Mouse (Mus musculus) kidney, postnatal 0 days (tissue): ENCODE data around the gene Cfc1. TPM values are rescaled to one million over a fixed set of nuclear protein-coding genes. Genes with fewer than 3 reads are reported as not detected.

Experiments used
- ATAC-seq: fragments of 200-750 bp; cut with Nextera tagmentation; replicated peaks from 2 replicates; pipeline ENCODE4 v1.8.0; 2017; ENCODE audit warnings: low read depth, moderate number of reproducible peaks, moderate TSS enrichment, moderate library complexity; ENCODE audit not compliant: low FRiP score
- DNase-seq: peaks from one replicate; pipeline ENCODE4 v3.0.0-alpha.2; 2016; ENCODE audit warnings: low spot score
- H3K27ac ChIP-seq: fragments of 300-500 bp; sonication (generic); 2 replicates; pipeline ENCODE4 v1.5.1; 2014; ENCODE audit warnings: mild to moderate bottlenecking
- H3K27me3 ChIP-seq: fragments of 300-500 bp; sonication (generic); 2 replicates; pipeline ENCODE4 v1.6.1; 2014; ENCODE audit warnings: low read length, mixed read lengths; ENCODE audit not compliant: insufficient read depth
- H3K36me3 ChIP-seq: fragments of 300-500 bp; sonication (generic); 2 replicates; pipeline ENCODE4 v1.6.1; 2014; ENCODE audit warnings: low read length, mixed read lengths; ENCODE audit not compliant: insufficient read depth
- H3K4me1 ChIP-seq: fragments of 300-500 bp; sonication (generic); replicated peaks from 2 replicates; pipeline ENCODE4 v1.6.1; 2014; ENCODE audit warnings: antibody characterized with exemption, low read length, mixed read lengths; ENCODE audit not compliant: insufficient read depth
- H3K4me2 ChIP-seq: fragments of 300-500 bp; sonication (generic); 2 replicates; pipeline ENCODE4 v1.6.1; 2014; ENCODE audit warnings: mild to moderate bottlenecking, low read length, moderate library complexity, mixed read lengths
- H3K4me3 ChIP-seq: fragments of 300-500 bp; sonication (generic); replicated peaks from 2 replicates; pipeline ENCODE4 v1.5.1; 2014; ENCODE audit warnings: low read depth, low read length
- H3K9ac ChIP-seq: fragments of 300-500 bp; sonication (generic); 2 replicates; pipeline ENCODE4 v1.6.1; 2014; ENCODE audit warnings: low read depth, low read length
- H3K9me3 ChIP-seq: fragments of 300-500 bp; sonication (generic); replicated peaks from 2 replicates; pipeline ENCODE4 v1.6.1; 2016; ENCODE audit warnings: low read length, inconsistent platforms, mixed read lengths
- CTCF ChIP-seq: IDR thresholded peaks from 2 replicates; pipeline ENCODE4 v1.5.1; 2016; ENCODE audit warnings: antibody characterized with exemption, low read depth, mild to moderate bottlenecking, moderate library complexity
- WGBS: fragments of 180-500 bp; shearing (Covaris S2); extraction: QIAGEN DNeasy Blood & Tissue Kit; methylation state at CpG from one replicate; pipeline ENCODE4 v1.1.7; 2014; 5-methylcytosine and 5-hydroxymethylcytosine counted together
- polyA plus RNA-seq: library from polyadenylated mRNA; unstranded; fragments of >200 nt; fragmentation: Nextera tagmentation; extraction: Ambion mirVana; gene quantifications from 2 replicates; pipeline ENCODE4 v1.2.1, GENCODE M21; 2015

Cfc1 gene
- polyA plus RNA-seq, 1 experiment from 2014 or later, result 0.14 TPM

DNA sequence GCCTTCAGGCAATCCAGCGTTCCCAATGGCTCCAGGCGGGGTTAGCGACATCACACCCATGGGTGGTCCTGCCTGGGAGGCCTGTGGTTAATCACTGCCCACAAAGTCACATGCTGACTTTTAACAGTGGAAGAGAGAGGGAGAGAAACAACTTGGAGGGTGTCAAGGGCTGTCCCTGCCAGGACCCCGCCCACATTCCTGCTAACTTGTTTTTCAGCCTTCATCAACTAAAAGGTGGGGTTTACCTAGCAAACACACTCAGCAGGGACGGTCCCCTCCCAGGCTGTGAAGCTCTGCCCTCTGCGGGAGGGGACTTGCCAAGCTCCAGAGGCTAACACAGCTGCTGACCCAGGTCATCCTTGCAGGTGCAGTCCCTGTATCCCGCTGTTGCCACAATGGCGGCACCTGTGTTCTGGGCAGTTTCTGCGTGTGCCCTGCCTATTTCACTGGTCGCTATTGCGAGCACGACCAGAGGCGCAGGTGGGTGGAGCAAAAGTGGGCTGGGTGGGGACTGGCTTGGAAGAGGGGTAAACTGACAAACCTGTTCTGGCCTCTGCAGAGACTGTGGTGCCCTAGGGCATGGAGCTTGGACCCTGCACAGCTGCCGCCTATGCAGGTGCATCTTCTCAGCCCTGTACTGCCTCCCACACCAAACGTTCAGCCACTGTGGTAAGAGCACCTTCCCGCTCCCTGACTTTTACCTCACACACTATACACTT, 1.5 kb downstream of the Cfc1 start:
- Histone ChIP-seq H3K4me1 (no peaks in the 10 kb centered on the region), H3K27ac (no peak overlapping the region), H3K9me3 (no peaks in the 10 kb centered on the region), H3K36me3 (no peaks in the 10 kb centered on the region), H3K4me2 (peak overlapping the region; percentile 46), H3K9ac (no peak overlapping the region), H3K4me3 (peak overlapping the region; percentile 11; the same call in 1 of the 2 replicates), H3K27me3 (0 out of 2 replicates have a peak, but pooled peaks cover 4% of the 10 kb centered on the region)
- TF ChIP-seq CTCF, result no peak
- 3% methylated on average over 16 of the region's 16 CpGs for WGBS
- DNase-seq (peak; percentile 51), ATAC-seq (peak; percentile 82)

DNA sequence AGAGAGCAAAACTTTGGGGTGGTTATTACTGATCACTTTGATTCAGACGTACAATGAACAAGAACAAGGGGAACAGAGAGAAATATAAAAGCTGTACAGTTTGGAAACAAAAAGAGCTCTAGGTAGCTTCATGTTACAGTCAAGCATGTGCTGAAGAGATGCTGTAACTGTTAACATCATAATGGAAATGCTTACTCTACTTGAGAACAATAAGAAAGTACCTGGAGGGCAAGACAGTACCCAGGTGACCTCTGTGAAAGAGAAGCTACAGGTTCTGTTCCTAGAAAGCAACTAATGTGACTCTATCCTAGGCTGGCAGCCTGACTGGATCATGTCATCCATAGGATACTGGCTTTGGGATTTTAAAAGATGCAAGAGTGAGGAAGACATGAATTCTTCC, 11.6 kb downstream of the Cfc1 start:
- H3K4me1 ChIP-seq, result no peaks in the 10 kb centered on the region
- H3K9me3 ChIP-seq, result no peaks in the 10 kb centered on the region
- TF ChIP-seq CTCF, result no peak
- H3K27me3 ChIP-seq, result no peaks in the 10 kb centered on the region
- DNase-seq (no peak), ATAC-seq (no peak)
- no peak overlapping the region for H3K27ac ChIP-seq
- no peak overlapping the region for H3K4me3 ChIP-seq
- no peaks in the 10 kb centered on the region for H3K36me3 ChIP-seq
- no peak overlapping the region for H3K9ac ChIP-seq
- H3K4me2 ChIP-seq, result no peak overlapping the region
- 89% methylated on average over 1 of the region's 1 CpGs for WGBS

DNA sequence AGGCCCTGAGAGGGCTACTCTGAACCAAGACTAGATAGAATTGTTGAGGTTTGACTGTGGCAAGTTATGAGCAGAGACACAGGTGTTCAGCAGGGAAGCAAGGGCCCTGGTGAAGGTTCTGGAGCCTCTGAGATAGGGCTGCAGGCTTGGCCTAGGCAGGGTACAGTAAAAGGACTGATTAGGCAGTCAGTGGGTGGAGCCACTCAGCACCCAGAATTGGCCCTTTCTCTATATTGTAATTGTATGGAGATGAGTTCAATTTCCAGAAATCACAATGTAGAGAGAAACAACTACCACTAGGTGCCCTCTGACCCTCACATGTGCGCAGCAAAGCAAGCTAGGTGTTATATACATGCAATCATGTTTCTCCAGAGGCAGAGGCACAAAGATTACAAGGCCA, 18.2 kb downstream of the Cfc1 start:
- Histone ChIP-seq H3K27me3 (no peaks in the 10 kb centered on the region), H3K36me3 (no peaks in the 10 kb centered on the region), H3K4me1 (no peaks in the 10 kb centered on the region), H3K9me3 (no peaks in the 10 kb centered on the region), H3K4me3 (no peak overlapping the region), H3K9ac (no peak overlapping the region), H3K27ac (no peak overlapping the region), H3K4me2 (no peak overlapping the region)
- 88% methylated on average over 1 of the region's 1 CpGs for WGBS
- no peak for TF ChIP-seq CTCF
- no peak for DNase-seq
- no peak for ATAC-seq

GRCm38 (mm10) chr1:34554275-34554674, 18.8 kb downstream of the Cfc1 start:
- Histone ChIP-seq H3K4me2 (no peak overlapping the region), H3K4me1 (no peaks in the 10 kb centered on the region), H3K9ac (no peak overlapping the region), H3K27ac (no peak overlapping the region), H3K4me3 (no peak overlapping the region), H3K36me3 (no peaks in the 10 kb centered on the region), H3K27me3 (no peaks in the 10 kb centered on the region), H3K9me3 (no peaks in the 10 kb centered on the region)
- no peak for TF ChIP-seq CTCF
- 85% methylated on average over 7 of the region's 7 CpGs for WGBS
- DNase-seq, result no peak
- ATAC-seq, result no peak

DNA sequence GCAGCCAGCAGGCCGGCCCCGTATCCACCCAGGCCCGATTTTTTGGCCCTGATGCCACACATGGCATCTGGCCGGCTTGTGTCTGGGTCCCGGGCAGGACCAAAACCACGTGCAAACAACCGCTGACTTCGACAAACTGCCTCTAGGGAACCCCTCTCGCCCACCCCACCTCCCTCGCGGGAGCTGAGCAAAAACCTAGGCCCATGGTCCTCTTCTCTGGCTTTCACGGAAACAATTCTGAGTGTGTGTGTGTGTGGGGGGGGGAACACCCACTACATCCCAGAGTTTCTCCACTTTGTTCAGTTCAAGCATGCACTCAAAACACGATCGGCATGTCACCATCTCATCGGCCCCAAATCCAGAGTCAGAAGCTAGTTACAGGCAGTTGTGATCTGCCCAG, 25.4 kb downstream of the Cfc1 start, which contains the start of gene Prss40:
Gene Prss40, minus strand, starts transcription at position 101 of the 400 bp plus-strand sequence.
- Histone ChIP-seq H3K9me3 (no peaks in the 10 kb centered on the region), H3K4me3 (no peak within 1 kb of the TSS), H3K4me2 (no peak within 1 kb of the TSS), H3K4me1 (no peaks in the 10 kb centered on the region), H3K27me3 (no peaks in the 10 kb centered on the region), H3K36me3 (no peaks in the 10 kb centered on the region), H3K9ac (no peak within 1 kb of the TSS), H3K27ac (no peak within 1 kb of the TSS)
- ATAC-seq, result no peak
- 87% methylated on average over 15 of the region's 15 CpGs for WGBS
- TF ChIP-seq CTCF, result no peak
- no peak for DNase-seq

DNA sequence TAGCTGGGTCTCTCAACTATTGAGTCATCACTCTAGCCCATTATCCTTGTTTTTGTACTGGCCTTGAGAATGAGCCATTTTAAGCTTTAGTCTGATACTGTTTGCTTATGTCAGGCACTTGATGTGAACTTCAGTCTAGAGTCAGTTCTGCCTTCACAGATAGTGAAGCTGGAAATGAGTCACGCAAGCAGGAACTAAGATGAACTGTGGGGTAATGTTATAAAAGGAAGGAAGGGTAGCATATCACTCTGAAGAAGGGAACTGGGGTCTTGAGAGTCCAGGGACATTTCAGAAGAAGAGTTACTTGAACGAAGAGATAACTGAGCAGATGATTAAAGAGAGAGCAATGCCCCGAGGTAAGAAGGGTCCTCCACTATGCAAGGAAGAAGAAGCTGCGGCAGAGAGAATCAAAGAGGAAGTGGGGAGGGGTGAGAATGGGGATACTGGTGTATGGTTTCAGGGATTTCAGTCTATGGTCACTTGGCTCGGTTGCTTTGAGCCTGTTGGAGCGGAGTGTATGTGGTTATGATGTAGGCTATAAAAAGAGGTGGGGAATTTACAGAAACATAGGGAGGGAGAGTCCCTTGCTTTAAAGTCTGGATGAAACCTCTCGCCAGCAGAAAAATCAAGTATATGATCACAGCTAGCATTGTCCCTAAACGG, 29.1 kb downstream of the Cfc1 start:
- Histone ChIP-seq H3K4me2 (no peak overlapping the region), H3K9ac (no peak overlapping the region), H3K9me3 (no peaks in the 10 kb centered on the region), H3K4me1 (no peaks in the 10 kb centered on the region), H3K36me3 (no peaks in the 10 kb centered on the region), H3K27ac (no peak overlapping the region), H3K4me3 (no peak overlapping the region), H3K27me3 (no peaks in the 10 kb centered on the region)
- ATAC-seq (no peak), DNase-seq (no peak)
- no peak for TF ChIP-seq CTCF
- WGBS, result 74% methylated on average over 8 of the region's 8 CpGs
